ENCODE assay signal across 18 mouse cellular contexts in genomic region chr11:77974325-77974724, GRCm38 (mm10). TPM values are rescaled to one million over a fixed set of nuclear protein-coding genes. Genes with fewer than 3 reads are reported as not detected.
DNase-seq lines count a peak whose midpoint lies in the region; ATAC-seq and TF ChIP-seq lines count a peak whose summit lies in the region.
"Had no signal": no experiment of that assay in that cellular context is flagged by ENCODE, and none has a peak within 500 bp of the region (broad histone marks: within the 10 kb centered on the region; RNA-seq: fewer than 3 reads in every experiment).

No protein-coding gene starts in this region.

- H3K27ac ChIP-seq in heart, adult 2 months: peak overlapping the region; percentile 68; the same call in 1 of the 2 replicates
- no peak overlapping the region for H3K27ac ChIP-seq in kidney, embryonic 15.5 days
- H3K27ac ChIP-seq in kidney, embryonic 14.5 days (ENCODE audit: low read depth, low read length): no peak overlapping the region
- H3K27ac ChIP-seq: embryonic facial prominence, embryonic 13.5 days; heart, embryonic 13.5 days; intestine, embryonic 15.5 days had no signal

- H3K36me3 ChIP-seq in heart, adult 2 months (ENCODE audit: control insufficient read depth, insufficient read depth, low read length): no peaks in the 10 kb centered on the region
- H3K36me3 ChIP-seq in kidney, embryonic 15.5 days: no peaks in the 10 kb centered on the region
- H3K36me3 ChIP-seq in kidney, embryonic 14.5 days (ENCODE audit: control insufficient read depth, insufficient read depth, low read length): no peaks in the 10 kb centered on the region
- no peaks in the 10 kb centered on the region for H3K36me3 ChIP-seq in E14TG2a.4 (ENCODE audit: insufficient read depth, low read length)
- H3K36me3 ChIP-seq: embryonic facial prominence, embryonic 13.5 days; heart, embryonic 13.5 days; intestine, embryonic 15.5 days had no signal

- no peak overlapping the region for H3K4me2 ChIP-seq in kidney, embryonic 15.5 days
- H3K4me2 ChIP-seq in kidney, embryonic 14.5 days (replicated peaks; ENCODE audit: low read depth, low read length): no peak overlapping the region
- H3K4me2 ChIP-seq: embryonic facial prominence, embryonic 13.5 days; heart, embryonic 13.5 days; intestine, embryonic 15.5 days had no signal

- H3K4me1 ChIP-seq in heart, adult 2 months (ENCODE audit: control insufficient read depth, insufficient read depth, low read length): peaks cover 4% of the 10 kb centered on the region
- H3K4me1 ChIP-seq in kidney, embryonic 15.5 days: no peaks in the 10 kb centered on the region
- H3K4me1 ChIP-seq in kidney, embryonic 14.5 days (ENCODE audit: control insufficient read depth, insufficient read depth, low read length): no peaks in the 10 kb centered on the region
- H3K4me1 ChIP-seq in E14TG2a.4 (replicated peaks; ENCODE audit: low read depth, low read length): peaks cover 23% of the 10 kb centered on the region
- H3K4me1 ChIP-seq: embryonic facial prominence, embryonic 13.5 days; heart, embryonic 13.5 days; intestine, embryonic 15.5 days had no signal

- TF ChIP-seq EP300 in heart, adult 2 months (IDR thresholded peaks at IDR 0.05; ENCODE audit: insufficient read depth, low read depth, low read length): no peak

- no peaks in the 10 kb centered on the region for H3K9me3 ChIP-seq in kidney, embryonic 15.5 days (replicated peaks)
- H3K9me3 ChIP-seq in kidney, embryonic 14.5 days (ENCODE audit: control insufficient read depth, low read length): no peaks in the 10 kb centered on the region
- H3K9me3 ChIP-seq in E14TG2a.4 (ENCODE audit: low read length): no peaks in the 10 kb centered on the region
- H3K9me3 ChIP-seq: embryonic facial prominence, embryonic 13.5 days; heart, embryonic 13.5 days; intestine, embryonic 15.5 days had no signal

- 0 out of 2 replicates have a peak, but pooled peaks cover 2% of the 10 kb centered on the region for H3K27me3 ChIP-seq in heart, adult 2 months (ENCODE audit: control insufficient read depth, insufficient read depth, low read length)
- peaks cover 81% of the 10 kb centered on the region for H3K27me3 ChIP-seq in kidney, embryonic 15.5 days
- H3K27me3 ChIP-seq in kidney, embryonic 14.5 days (ENCODE audit: control insufficient read depth, insufficient read depth, low read length): peaks cover 16% of the 10 kb centered on the region; the same call in 1 of the 2 replicates
- H3K27me3 ChIP-seq in E14TG2a.4 (ENCODE audit: insufficient read depth, low read length): peaks cover 80% of the 10 kb centered on the region

- 0 out of 2 replicates have a peak, but pooled peaks have one; percentile 36 for ATAC-seq in kidney, embryonic 15.5 days (replicated peaks; ENCODE audit: low FRiP score)
- ATAC-seq in kidney, embryonic 14.5 days (ENCODE audit: low FRiP score, low TSS enrichment): no peak
- ATAC-seq: forebrain, embryonic 14.5 days; intestine, embryonic 15.5 days had no signal

- H3K9ac ChIP-seq in heart, adult 2 months (ENCODE audit: low read depth, low read length): no peak overlapping the region
- H3K9ac ChIP-seq in kidney, embryonic 15.5 days: no peak overlapping the region
- H3K9ac ChIP-seq in kidney, embryonic 14.5 days (ENCODE audit: low read depth, low read length): no peak overlapping the region
- H3K9ac ChIP-seq: embryonic facial prominence, embryonic 13.5 days; heart, embryonic 13.5 days; intestine, embryonic 15.5 days had no signal

- no peak for TF ChIP-seq POLR2A in heart, adult 2 months (IDR thresholded peaks at IDR 0.05; ENCODE audit: insufficient read depth, low read depth, low read length)

- intact Hi-C loops in heart, adult 2 months (cut with DNase I): no loop called here

- H3K4me3 ChIP-seq in heart, adult 2 months: peak overlapping the region; percentile 22; the same call in 1 of the 2 replicates
- no peak overlapping the region for H3K4me3 ChIP-seq in kidney, embryonic 15.5 days (replicated peaks)
- H3K4me3 ChIP-seq in kidney, embryonic 14.5 days (ENCODE audit: low read length): no peak overlapping the region
- peak overlapping the region; percentile 4; the same call in 1 of the 2 replicates for H3K4me3 ChIP-seq in E14TG2a.4 (replicated peaks; ENCODE audit: low read length)
- H3K4me3 ChIP-seq: embryonic facial prominence, embryonic 13.5 days; heart, embryonic 13.5 days; intestine, embryonic 15.5 days had no signal

- no peak for TF ChIP-seq CTCF in heart, adult 2 months (IDR thresholded peaks at IDR 0.05)
- no peak for TF ChIP-seq CTCF in E14TG2a.4 (conservative IDR thresholded peaks at IDR 0.05; ENCODE audit: low read length)

- peak; percentile 17 to 20 for DNase-seq in cerebellum, postnatal 10 days
- no peak for DNase-seq in cerebellum, adult 9-10 months
- DNase-seq in heart, adult 2 months: no peak
- DNase-seq in heart, postnatal 4 days: no peak
- no peak for DNase-seq in layer of hippocampus, adult 11-12 months (ENCODE audit: low spot score)
- DNase-seq: adrenal gland, adult 8-10 months; cerebellum, adult 18-20 months; heart, postnatal 36 days; kidney, adult 18-20 months; kidney, postnatal 10 days had no signal

- no peaks in the 10 kb centered on the region for H3K79me2 ChIP-seq in heart, adult 2 months (replicated peaks; ENCODE audit: control insufficient read depth, insufficient read depth, low read length)

- 30% methylated on average over 15 of the region's 15 CpGs for WGBS in heart, adult 2 months
- WGBS in kidney, embryonic 15.5 days: 40% methylated on average over 15 of the region's 15 CpGs
- WGBS in kidney, embryonic 14.5 days: 46% methylated on average over 15 of the region's 15 CpGs

RNA-seq across cellular contexts. Expression of gene Phf12, which starts 8.2 kb away (rescaled TPM):
- 10 to 100 TPM; 23.6 to 30.5 TPM for total RNA-seq in heart, adult 2 months (2021)
- polyA plus RNA-seq in heart, adult 2 months (2012; rRNA removed): 22.3 and 25.3 TPM in 2 replicates
- 10 to 100 TPM; 42.3 to 43.2 TPM for total RNA-seq in heart, postnatal 4 days (2021)
- polyA plus RNA-seq in kidney, embryonic 15.5 days (2015; fragmentation: Nextera tagmentation; extraction: Ambion mirVana): 15.0 and 20.5 TPM in 2 replicates
- 16.1 and 22.6 TPM in 2 replicates for polyA plus RNA-seq in kidney, embryonic 14.5 days (2014; fragmentation: Nextera tagmentation; extraction: Ambion mirVana)

RNA-seq across cellular contexts. Expression of gene Sez6, which starts 43.7 kb away (rescaled TPM):
- total RNA-seq in heart, adult 2 months (2021): under 1 TPM; 0.68 to 0.80 TPM
- polyA plus RNA-seq in heart, adult 2 months (2012; rRNA removed): 0.59 and 0.70 TPM in 2 replicates
- under 1 TPM; 0.14 to 0.19 TPM for total RNA-seq in heart, postnatal 4 days (2021)
- 0.44 TPM in 1 of 2 replicates, not detected in the other for polyA plus RNA-seq in kidney, embryonic 15.5 days (2015; fragmentation: Nextera tagmentation; extraction: Ambion mirVana)
- polyA plus RNA-seq in kidney, embryonic 14.5 days (2014; fragmentation: Nextera tagmentation; extraction: Ambion mirVana): not detected in 2 replicates
- polyA plus RNA-seq: heart, postnatal 0 days had no signal

RNA-seq across cellular contexts. Expression of gene Dhrs13, which starts 57.8 kb away (rescaled TPM):
- total RNA-seq in heart, adult 2 months (2021): 1 to 10 TPM; 4.0 to 4.8 TPM
- polyA plus RNA-seq in heart, adult 2 months (2012; rRNA removed): 3.5 and 4.7 TPM in 2 replicates
- total RNA-seq in heart, postnatal 4 days (2021): 1 to 10 TPM; 7.8 to 9.3 TPM
- 16.6 and 18.3 TPM in 2 replicates for polyA plus RNA-seq in kidney, embryonic 15.5 days (2015; fragmentation: Nextera tagmentation; extraction: Ambion mirVana)
- 20.3 and 20.4 TPM in 2 replicates for polyA plus RNA-seq in kidney, embryonic 14.5 days (2014; fragmentation: Nextera tagmentation; extraction: Ambion mirVana)

Comparison
In these comparisons a context has a peak if more than half of its experiments do, and no peak if none do; other contexts are left out.
1. DNase-seq: peak in cerebellum, postnatal 10 days (2 of 2); none in cerebellum, adult 9-10 months (single experiment), heart, adult 2 months (0 of 2), heart, postnatal 4 days (single experiment) and layer of hippocampus, adult 11-12 months (single experiment).
2. H3K4me3 ChIP-seq: peak in heart, adult 2 months (single experiment) and E14TG2a.4 (single experiment); none in kidney, embryonic 15.5 days (single experiment) and kidney, embryonic 14.5 days (single experiment).